Mouse (Mus musculus) heart, embryonic 14.5 days (tissue): ENCODE results near the gene Akap2. TPM values are rescaled to one million over a fixed set of nuclear protein-coding genes. Genes with fewer than 3 reads are reported as not detected.
A peak's percentile ranks its signal among the peaks of the same experiment; 100 is the strongest.

Source experiments
- ATAC-seq: fragments of 200-750 bp; cut with Nextera tagmentation; 2 replicates; pipeline ENCODE4 v1.8.0; 2017; ENCODE audit warnings: low read depth, moderate TSS enrichment; ENCODE audit not compliant: insufficient number of reproducible peaks, insufficient read depth, low FRiP score
- H3K27ac ChIP-seq, 2 experiments: fragments of 200-500 bp in 1 of 2; fragments of 300-500 bp in 1 of 2; sonication (generic) in 1 of 2; replicated peaks in 1 of 2; 2 replicates each; pipeline ENCODE4 v1.5.1; 2012 to 2014; ENCODE audit warnings: low read depth in 2 of 2, low read length in 2 of 2, control low read depth in 1 of 2, mild to moderate bottlenecking in 1 of 2, mixed read lengths in 1 of 2; ENCODE audit not compliant: control insufficient read depth in 1 of 2, insufficient read depth in 1 of 2
- H3K27me3 ChIP-seq: fragments of 300-500 bp; sonication (generic); 2 replicates; pipeline ENCODE4 v1.6.1; 2014; ENCODE audit warnings: mild to moderate bottlenecking, low read length, control low read depth; ENCODE audit not compliant: control insufficient read depth, insufficient read depth
- H3K36me3 ChIP-seq: fragments of 300-500 bp; sonication (generic); 2 replicates; pipeline ENCODE4 v1.6.1; 2014; ENCODE audit warnings: mild to moderate bottlenecking, control low read depth, low read length, mixed read lengths; ENCODE audit not compliant: control insufficient read depth, insufficient read depth
- H3K4me1 ChIP-seq, 2 experiments: fragments of 200-500 bp in 1 of 2; fragments of 300-500 bp in 1 of 2; sonication (generic) in 1 of 2; 2 replicates each; pipeline ENCODE4 v1.6.1; 2012 to 2014; ENCODE audit warnings: low read length in 2 of 2, control low read depth in 1 of 2, mixed read lengths in 1 of 2; ENCODE audit not compliant: control insufficient read depth in 2 of 2, insufficient read depth in 2 of 2
- H3K4me2 ChIP-seq: fragments of 300-500 bp; sonication (generic); 2 replicates; pipeline ENCODE4 v1.6.1; 2014; ENCODE audit warnings: mild to moderate bottlenecking, low read length
- H3K4me3 ChIP-seq, 2 experiments: fragments of 200-500 bp in 1 of 2; fragments of 300-500 bp in 1 of 2; sonication (generic) in 1 of 2; 2 replicates each; pipeline ENCODE4 v1.5.1; 2012 to 2014; ENCODE audit warnings: low read length in 2 of 2, mild to moderate bottlenecking in 2 of 2, control low read depth in 1 of 2, low read depth in 1 of 2, moderate library complexity in 1 of 2; ENCODE audit not compliant: control insufficient read depth in 1 of 2, insufficient read depth in 1 of 2
- H3K9ac ChIP-seq: fragments of 300-500 bp; sonication (generic); 2 replicates; pipeline ENCODE4 v1.6.1; 2014; ENCODE audit warnings: mild to moderate bottlenecking, low read length
- H3K9me3 ChIP-seq: fragments of 300-500 bp; sonication (generic); 2 replicates; pipeline ENCODE4 v1.6.1; 2016; ENCODE audit warnings: low read length, control low read depth; ENCODE audit not compliant: control insufficient read depth
- WGBS: fragments of 180-500 bp; shearing (Covaris S2); extraction: QIAGEN DNeasy Blood & Tissue Kit; methylation state at CpG from one replicate; pipeline ENCODE4 v1.1.7; 2014; 5-methylcytosine and 5-hydroxymethylcytosine counted together
- polyA plus RNA-seq: library from polyadenylated mRNA; unstranded; fragments of >200 nt; fragmentation: Nextera tagmentation; extraction: Ambion mirVana; gene quantifications from 2 replicates; pipeline ENCODE4 v1.2.1, GENCODE M21; 2014

Akap2 gene
- polyA plus RNA-seq, 1 experiment from 2014 or later = 52.0 TPM

DNA sequence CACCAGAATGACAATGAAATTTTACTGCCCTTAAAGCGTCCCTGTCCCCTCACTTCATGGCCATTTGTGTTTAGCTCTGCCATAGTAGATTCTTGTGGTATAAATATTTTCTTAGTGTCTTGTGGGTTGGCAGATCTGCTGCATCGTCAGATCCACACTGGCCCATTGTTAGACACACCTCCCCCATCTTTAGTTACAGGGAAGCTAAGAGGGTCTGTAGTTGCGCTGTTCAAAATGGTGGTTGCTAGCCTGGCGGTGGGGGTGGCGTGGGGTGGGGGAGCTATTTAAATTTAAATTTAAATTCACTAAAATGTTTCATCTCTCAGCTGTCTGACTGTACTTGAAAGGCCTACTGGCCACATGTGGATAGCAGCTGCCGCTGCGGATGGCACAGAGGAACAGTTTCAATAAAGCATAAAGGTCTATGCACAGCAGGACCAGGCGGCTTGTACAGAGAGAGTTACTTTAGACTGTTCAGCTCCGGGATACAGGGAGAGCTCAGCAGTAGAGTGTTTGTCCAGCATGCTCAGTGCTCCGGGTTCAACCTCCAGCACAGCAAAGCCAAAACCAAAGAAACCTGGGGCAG is 174.6 kb downstream of the Akap2 start:
- Histone ChIP-seq H3K4me3 (no peak overlapping the region), H3K4me1 (peaks cover 2 to 6% of the 10 kb centered on the region in 2 experiments; a peak in 2 of 4 replicates), H3K4me2 (no peak overlapping the region), H3K9me3 (no peaks in the 10 kb centered on the region), H3K27me3 (no peaks in the 10 kb centered on the region), H3K36me3 (peaks cover 30% of the 10 kb centered on the region), H3K9ac (no peak overlapping the region), H3K27ac (no peak overlapping the region)
- WGBS = 89% methylated on average over 10 of the region's 10 CpGs
- ATAC-seq = no peak

DNA sequence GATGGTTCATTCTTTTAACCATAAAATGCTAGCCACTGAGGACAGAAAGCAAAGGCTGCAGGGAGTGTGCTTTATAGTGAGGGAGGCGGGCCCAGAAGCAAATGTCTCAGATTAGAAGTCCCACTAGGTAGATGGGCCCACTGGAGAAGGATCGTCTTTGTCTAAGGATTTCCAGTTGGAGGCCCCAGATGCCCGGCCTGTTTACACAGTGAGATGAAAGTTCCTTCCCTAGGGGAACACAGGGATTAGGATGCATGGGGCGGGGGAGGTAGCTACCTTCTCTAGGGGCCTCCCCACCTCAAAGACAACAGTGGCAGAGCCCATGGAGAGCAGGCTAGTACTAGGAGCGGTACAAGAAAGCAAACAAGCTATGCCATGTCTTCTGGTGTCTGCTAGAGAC is 177.7 kb downstream of the Akap2 start:
- ATAC-seq = no peak
- WGBS = 59% methylated on average over 5 of the region's 5 CpGs
- no peak overlapping the region for H3K4me2 ChIP-seq
- peaks cover 0 to 3% of the 10 kb centered on the region in 2 experiments; a peak in 1 of 4 replicates for H3K4me1 ChIP-seq
- H3K9ac ChIP-seq = no peak overlapping the region
- no peaks in the 10 kb centered on the region for H3K27me3 ChIP-seq
- peaks cover 44% of the 10 kb centered on the region for H3K36me3 ChIP-seq
- H3K27ac ChIP-seq = peak overlapping the region in 1 of 2 experiments; percentile 37; a peak in 1 of 4 replicates
- H3K4me3 ChIP-seq = no peak overlapping the region
- no peaks in the 10 kb centered on the region for H3K9me3 ChIP-seq

DNA sequence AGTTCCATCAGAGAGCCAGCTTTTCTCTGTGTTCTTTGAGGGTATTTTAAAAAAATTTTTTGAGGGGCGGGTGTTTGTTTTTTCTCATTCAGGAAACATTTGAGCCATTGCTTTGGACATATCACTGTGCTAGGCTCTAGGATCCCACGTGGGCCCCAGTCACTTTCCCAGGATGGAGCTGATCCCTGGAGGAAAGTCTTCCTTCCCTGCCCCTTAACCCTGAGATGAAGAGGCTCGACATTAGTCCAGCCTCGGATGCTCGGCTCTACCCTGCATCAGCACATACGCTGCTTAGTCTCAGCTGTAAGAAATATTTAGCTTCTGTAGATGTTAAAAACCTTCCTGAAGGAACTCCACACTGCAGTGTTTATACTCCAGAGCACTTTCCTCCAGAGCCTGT is 178.4 kb downstream of the Akap2 start:
- Histone ChIP-seq H3K9me3 (no peaks in the 10 kb centered on the region), H3K4me3 (no peak overlapping the region), H3K4me2 (no peak overlapping the region), H3K27me3 (no peaks in the 10 kb centered on the region), H3K4me1 (peaks cover 0 to 3% of the 10 kb centered on the region in 2 experiments; a peak in 1 of 4 replicates), H3K9ac (no peak overlapping the region), H3K27ac (no peak overlapping the region), H3K36me3 (peaks cover 44% of the 10 kb centered on the region)
- 68% methylated on average over 6 of the region's 6 CpGs for WGBS
- ATAC-seq = no peak

DNA sequence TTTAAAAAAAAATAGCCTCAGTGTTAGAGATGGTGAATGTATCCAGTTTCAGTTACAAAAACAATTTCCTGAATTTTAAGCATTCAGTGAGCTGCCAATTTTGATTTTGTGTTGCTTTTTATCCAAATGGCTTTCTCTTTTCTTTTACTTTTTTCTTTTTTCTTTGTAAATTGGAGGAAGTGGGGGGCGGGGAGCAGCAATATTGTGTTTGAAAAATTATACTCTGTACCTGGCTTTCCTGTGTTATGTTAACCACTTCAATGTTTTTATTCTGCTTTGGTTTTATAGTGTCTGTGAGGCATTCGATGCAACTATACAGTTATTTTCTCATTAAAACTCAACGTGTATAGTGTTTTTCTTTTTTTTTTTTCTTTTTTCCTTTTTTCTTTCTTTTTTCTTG is 179.2 kb downstream of the Akap2 start:
- no peak for ATAC-seq
- WGBS = 88% methylated on average over 3 of the region's 3 CpGs
- Histone ChIP-seq H3K4me2 (no peak overlapping the region), H3K27ac (no peak overlapping the region), H3K4me3 (no peak overlapping the region), H3K9me3 (no peaks in the 10 kb centered on the region), H3K9ac (no peak overlapping the region), H3K4me1 (peaks cover 0 to 3% of the 10 kb centered on the region in 2 experiments; a peak in 1 of 4 replicates), H3K36me3 (peaks cover 44% of the 10 kb centered on the region), H3K27me3 (no peaks in the 10 kb centered on the region)

DNA sequence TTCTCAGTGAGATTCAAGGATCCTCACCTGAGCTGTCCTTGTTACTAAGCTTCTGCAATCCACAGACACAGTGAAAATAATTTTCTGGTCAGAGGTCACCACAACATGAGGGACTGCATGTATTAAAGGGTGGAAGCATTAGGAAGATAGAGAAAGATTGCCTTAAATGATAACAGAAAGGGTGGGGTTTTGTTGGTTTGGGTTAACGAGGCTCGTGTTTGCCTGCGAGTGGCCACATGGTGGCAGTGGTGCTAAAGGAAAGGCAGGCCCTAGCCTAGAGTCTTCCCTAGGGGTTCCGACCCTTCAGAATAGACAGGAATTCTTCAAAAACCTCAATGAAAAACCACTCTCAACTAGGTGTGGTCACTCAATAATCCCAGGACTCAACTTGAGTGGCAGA is 183.8 kb downstream of the Akap2 start:
- Histone ChIP-seq H3K36me3 (peaks cover 16% of the 10 kb centered on the region), H3K4me1 (peaks cover 2 to 4% of the 10 kb centered on the region in 2 experiments; a peak in 3 of 4 replicates), H3K9ac (no peak overlapping the region), H3K27me3 (no peaks in the 10 kb centered on the region), H3K9me3 (no peaks in the 10 kb centered on the region), H3K4me3 (no peak overlapping the region), H3K4me2 (no peak overlapping the region), H3K27ac (no peak overlapping the region)
- no peak for ATAC-seq
- 15% methylated on average over 4 of the region's 4 CpGs for WGBS

DNA sequence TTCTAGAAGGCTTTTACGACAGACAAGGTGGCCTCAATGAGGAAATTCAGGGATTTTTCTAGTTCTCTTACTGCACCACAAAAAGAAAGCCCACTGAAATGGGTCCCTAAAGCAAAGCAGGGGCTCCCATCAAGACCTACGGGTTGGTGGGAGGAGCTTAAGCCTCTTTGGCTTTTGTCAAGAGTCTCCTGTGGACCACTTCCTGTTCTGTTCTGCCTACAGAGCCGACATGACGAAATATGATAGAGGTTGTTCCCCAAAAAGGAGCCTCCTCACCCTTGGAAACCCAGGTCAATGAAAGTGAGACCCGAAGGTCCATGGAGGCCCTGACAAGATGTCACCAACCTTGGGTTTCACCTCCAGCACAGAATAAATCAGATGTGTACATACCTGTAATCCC is 185.2 kb downstream of the Akap2 start:
- Histone ChIP-seq H3K4me3 (no peak overlapping the region), H3K36me3 (peaks cover 8% of the 10 kb centered on the region; the same call in 1 of the 2 replicates), H3K27me3 (no peaks in the 10 kb centered on the region), H3K27ac (no peak overlapping the region), H3K9me3 (no peaks in the 10 kb centered on the region), H3K4me2 (no peak overlapping the region), H3K9ac (no peak overlapping the region), H3K4me1 (peaks cover 2 to 4% of the 10 kb centered on the region in 2 experiments; a peak in 3 of 4 replicates)
- WGBS = 82% methylated on average over 5 of the region's 5 CpGs
- ATAC-seq = no peak

DNA sequence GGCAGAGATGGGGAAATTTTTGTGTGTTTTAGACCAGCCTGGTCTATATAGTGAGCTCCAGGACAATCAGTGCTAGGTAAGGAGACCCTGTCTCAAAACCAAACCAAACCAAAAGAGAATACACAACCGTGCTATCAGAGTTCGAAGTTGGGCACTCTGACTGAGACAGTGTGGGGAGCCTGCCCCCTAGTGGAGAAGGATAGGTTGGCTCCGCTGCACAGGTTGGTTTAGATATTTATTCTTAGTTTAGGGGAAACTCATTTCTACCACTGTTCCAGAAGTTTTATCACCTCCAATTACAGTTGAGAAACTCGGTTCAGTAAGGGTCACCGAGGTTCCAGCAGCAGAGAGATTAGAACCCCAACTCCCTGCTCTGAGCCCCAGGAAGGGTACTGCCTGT is 186.8 kb downstream of the Akap2 start:
- Histone ChIP-seq H3K4me3 (no peak overlapping the region), H3K9ac (no peak overlapping the region), H3K36me3 (no peaks in the 10 kb centered on the region), H3K27ac (no peak overlapping the region), H3K4me2 (no peak overlapping the region), H3K27me3 (no peaks in the 10 kb centered on the region), H3K4me1 (peaks cover 2 to 4% of the 10 kb centered on the region in 2 experiments; a peak in 3 of 4 replicates), H3K9me3 (no peaks in the 10 kb centered on the region)
- no peak for ATAC-seq
- WGBS = 7% methylated on average over 5 of the region's 5 CpGs

DNA sequence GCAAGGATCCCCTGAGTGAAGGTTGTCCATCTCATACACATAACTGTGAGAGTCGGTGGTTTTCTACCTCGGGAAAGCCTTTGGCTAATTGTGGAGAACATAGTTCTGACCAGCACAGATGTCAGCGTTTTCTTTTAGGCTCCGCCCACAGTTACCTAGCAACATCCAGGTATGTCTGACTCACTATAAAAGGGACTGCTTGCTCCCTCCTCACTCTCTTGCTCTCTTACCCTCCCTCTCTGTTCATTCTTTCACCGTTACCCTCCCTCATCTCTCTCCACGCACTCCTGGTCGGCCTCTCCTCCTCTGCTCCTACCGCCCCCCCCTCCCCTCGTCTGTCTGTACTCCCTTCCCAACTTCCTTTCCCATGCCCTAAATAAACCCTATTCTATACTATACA is 187.2 kb downstream of the Akap2 start:
- H3K4me3 ChIP-seq = no peak overlapping the region
- no peak overlapping the region for H3K4me2 ChIP-seq
- peaks cover 2 to 4% of the 10 kb centered on the region in 2 experiments; a peak in 3 of 4 replicates for H3K4me1 ChIP-seq
- WGBS = 30% methylated on average over 9 of the region's 9 CpGs
- H3K9me3 ChIP-seq = no peaks in the 10 kb centered on the region
- no peaks in the 10 kb centered on the region for H3K27me3 ChIP-seq
- no peak for ATAC-seq
- H3K9ac ChIP-seq = no peak overlapping the region
- H3K27ac ChIP-seq = no peak overlapping the region
- no peaks in the 10 kb centered on the region for H3K36me3 ChIP-seq
